Mouse (Mus musculus) heart, embryonic 12.5 days (tissue): Measurements from ENCODE around the gene AC109138.7. TPM values are rescaled to one million over a fixed set of nuclear protein-coding genes. Genes with fewer than 3 reads are reported as not detected.

Source experiments
- ATAC-seq: fragments of 200-750 bp; cut with Nextera tagmentation; 2 replicates; pipeline ENCODE4 v1.8.0; 2017; ENCODE audit warnings: moderate TSS enrichment, moderate library complexity; ENCODE audit not compliant: insufficient number of reproducible peaks, low FRiP score
- H3K27ac ChIP-seq: fragments of 300-500 bp; sonication (generic); 2 replicates; pipeline ENCODE4 v1.5.1; 2016; ENCODE audit warnings: mild to moderate bottlenecking, moderate library complexity; ENCODE audit not compliant: poor library complexity, severe bottlenecking
- H3K27me3 ChIP-seq: fragments of 300-500 bp; sonication (generic); replicated peaks from 2 replicates; pipeline ENCODE4 v1.6.1; 2016; ENCODE audit warnings: mild to moderate bottlenecking, moderate library complexity
- H3K36me3 ChIP-seq: fragments of 300-500 bp; sonication (generic); 2 replicates; pipeline ENCODE4 v1.6.1; 2016; ENCODE audit warnings: mild to moderate bottlenecking, moderate library complexity
- H3K4me1 ChIP-seq: fragments of 300-500 bp; sonication (generic); replicated peaks from 2 replicates; pipeline ENCODE4 v1.6.1; 2016; ENCODE audit warnings: mild to moderate bottlenecking
- H3K4me2 ChIP-seq: fragments of 300-500 bp; sonication (generic); 2 replicates; pipeline ENCODE4 v1.6.1; 2016; ENCODE audit warnings: mild to moderate bottlenecking, moderate library complexity
- H3K4me3 ChIP-seq: fragments of 300-500 bp; sonication (generic); 2 replicates; pipeline ENCODE4 v1.5.1; 2016; ENCODE audit warnings: mild to moderate bottlenecking
- H3K9ac ChIP-seq: fragments of 300-500 bp; sonication (generic); 2 replicates; pipeline ENCODE4 v1.6.1; 2016; ENCODE audit warnings: mild to moderate bottlenecking, moderate library complexity
- H3K9me3 ChIP-seq: fragments of 300-500 bp; sonication (generic); replicated peaks from 2 replicates; pipeline ENCODE4 v1.6.1; 2016; ENCODE audit warnings: mild to moderate bottlenecking, moderate library complexity
- WGBS: fragments of 180-500 bp; shearing (Covaris S2); methylation state at CpG from one replicate; pipeline ENCODE4 v1.1.7; 2016; 5-methylcytosine and 5-hydroxymethylcytosine counted together
- microRNA-seq: library from miRNA; unstranded; fragments of <30 nt; microRNA quantifications from one replicate; pipeline ENCODE4, GENCODE M21; 2017
- polyA plus RNA-seq: library from polyadenylated mRNA; unstranded; fragments of >200 nt; fragmentation: Nextera tagmentation; extraction: Ambion mirVana; gene quantifications from 2 replicates; pipeline ENCODE4 v1.2.1, GENCODE M21; 2016

Gene AC109138.7
- polyA plus RNA-seq, 1 experiment from 2014 or later: not detected

DNA sequence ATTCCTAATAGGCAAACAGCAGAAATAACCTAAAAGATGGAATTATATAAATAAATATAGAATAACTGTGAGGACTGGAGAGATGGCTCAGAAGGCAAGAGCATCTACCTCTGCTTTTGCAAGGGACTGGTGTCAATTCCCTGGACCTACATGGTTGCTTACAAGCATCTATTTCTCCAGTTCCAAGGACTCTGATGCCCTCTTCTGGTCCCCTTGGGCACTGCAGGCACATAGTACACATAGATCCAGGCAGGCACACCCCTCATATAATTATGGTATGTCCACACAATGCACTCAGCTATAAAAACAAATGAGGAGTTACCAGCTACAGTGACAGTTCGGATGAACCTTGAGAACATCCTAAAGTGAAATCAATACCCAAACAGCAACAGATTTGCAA lies 65.3 kb downstream of the AC109138.7 start:
- 85% methylated on average over 1 of the region's 1 CpGs for WGBS
- no peaks in the 10 kb centered on the region for H3K9me3 ChIP-seq
- no peak overlapping the region for H3K4me2 ChIP-seq
- H3K36me3 ChIP-seq: no peaks in the 10 kb centered on the region
- no peak overlapping the region for H3K4me3 ChIP-seq
- no peak for ATAC-seq
- peaks cover 15% of the 10 kb centered on the region for H3K27me3 ChIP-seq
- H3K4me1 ChIP-seq: no peaks in the 10 kb centered on the region; the same call in 1 of the 2 replicates
- H3K27ac ChIP-seq: no peak overlapping the region
- no peak overlapping the region for H3K9ac ChIP-seq

DNA sequence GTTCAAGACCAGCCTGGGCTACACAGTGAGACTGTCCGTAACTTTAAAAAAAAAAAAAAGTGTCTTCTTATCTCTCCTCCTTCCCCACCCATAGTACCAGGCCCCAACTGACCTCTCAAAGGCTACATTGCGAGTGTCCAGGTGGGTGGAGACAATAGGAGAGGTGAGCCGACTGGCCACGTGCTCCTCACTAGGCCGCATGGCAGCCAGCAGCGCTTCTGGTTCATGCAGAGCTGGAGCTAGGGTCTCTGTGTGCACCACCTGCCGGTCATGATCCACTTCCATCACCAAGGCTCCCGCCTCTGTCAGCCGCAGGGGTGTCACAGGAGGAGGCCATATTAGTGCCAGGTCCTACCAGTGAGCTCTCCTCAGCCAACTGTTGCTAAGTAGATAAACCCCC lies 66.3 kb downstream of the AC109138.7 start:
- Histone ChIP-seq H3K27ac (no peak overlapping the region), H3K9me3 (no peaks in the 10 kb centered on the region), H3K4me3 (no peak overlapping the region), H3K4me2 (no peak overlapping the region), H3K36me3 (peaks cover 2% of the 10 kb centered on the region), H3K9ac (no peak overlapping the region), H3K27me3 (peaks cover 15% of the 10 kb centered on the region), H3K4me1 (no peaks in the 10 kb centered on the region; the same call in 1 of the 2 replicates)
- no peak for ATAC-seq
- WGBS: 90% methylated on average over 9 of the region's 9 CpGs

Small RNA genes lying within 50 kb of the gene (microRNA-seq; reads per million reads assigned to microRNA genes)
- not detected for gene Gm26115
- 0.71 reads per million for gene Mir6985

Other genes with a start within 250 kb of the AC109138.7 start
- gene Aldh3b2, start 242.0 kb upstream of the AC109138.7 start, polyA plus RNA-seq: 0.40 and 0.86 TPM in 2 replicates
- gene Acy3, start 227.8 kb upstream of the AC109138.7 start, polyA plus RNA-seq: 9.3 and 9.5 TPM in 2 replicates
- not detected in 2 replicates for gene Tbx10, start 221.6 kb upstream of the AC109138.7 start, polyA plus RNA-seq
- 41.0 and 44.7 TPM in 2 replicates for gene Nudt8, start 213.8 kb upstream of the AC109138.7 start, polyA plus RNA-seq
- gene Gm49405, start 213.7 kb upstream of the AC109138.7 start, polyA plus RNA-seq: 4.2 and 4.6 TPM in 2 replicates
- gene Doc2g, start 211.0 kb upstream of the AC109138.7 start, polyA plus RNA-seq: 74.6 and 84.9 TPM in 2 replicates
- 402 and 417 TPM in 2 replicates for gene Ndufv1, start 201.6 kb upstream of the AC109138.7 start, polyA plus RNA-seq
- 346 and 369 TPM in 2 replicates for gene Gstp1, start 176.4 kb upstream of the AC109138.7 start, polyA plus RNA-seq
- gene Gstp2, start 168.3 kb upstream of the AC109138.7 start, polyA plus RNA-seq: 3.6 and 7.1 TPM in 2 replicates
- 0.69 TPM in 1 of 2 replicates, not detected in the other for gene Gstp3, start 154.8 kb upstream of the AC109138.7 start, polyA plus RNA-seq
- not detected in 2 replicates for gene Cabp2, start 132.8 kb upstream of the AC109138.7 start, polyA plus RNA-seq
- 54.4 and 57.6 TPM in 2 replicates for gene Cdk2ap2, start 117.2 kb upstream of the AC109138.7 start, polyA plus RNA-seq
- gene Pitpnm1, start 114.4 kb upstream of the AC109138.7 start, polyA plus RNA-seq: 23.3 and 23.5 TPM in 2 replicates
- gene Aip, start 88.5 kb upstream of the AC109138.7 start, polyA plus RNA-seq: 80.4 and 82.6 TPM in 2 replicates
- not detected in 2 replicates for gene Gpr152, start 74.6 kb upstream of the AC109138.7 start, polyA plus RNA-seq
- gene Cabp4, start 70.3 kb upstream of the AC109138.7 start, polyA plus RNA-seq: 0.13 TPM in 1 of 2 replicates, not detected in the other
- gene Coro1b, start 65.7 kb upstream of the AC109138.7 start, polyA plus RNA-seq: 115 and 122 TPM in 2 replicates
- gene Ptprcap, start 60.8 kb upstream of the AC109138.7 start, polyA plus RNA-seq: 0.73 and 1.1 TPM in 2 replicates
- 52.9 and 55.7 TPM in 2 replicates for gene Rps6kb2, start 51.0 kb upstream of the AC109138.7 start, polyA plus RNA-seq
- 2.5 and 3.6 TPM in 2 replicates for gene Carns1, start 38.9 kb upstream of the AC109138.7 start, polyA plus RNA-seq
- 1.5 and 1.6 TPM in 2 replicates for gene Tbc1d10c, start 23.1 kb upstream of the AC109138.7 start, polyA plus RNA-seq
- 627 and 649 TPM in 2 replicates for gene Ppp1ca, start 22.3 kb upstream of the AC109138.7 start, polyA plus RNA-seq
- gene Rad9a, start 12.7 kb upstream of the AC109138.7 start, polyA plus RNA-seq: 22.6 and 23.1 TPM in 2 replicates
- gene Clcf1, start 119 bp upstream of the AC109138.7 start, polyA plus RNA-seq: 1.3 and 1.4 TPM in 2 replicates
- gene Pold4, start 17.5 kb downstream of the AC109138.7 start, polyA plus RNA-seq: 16.6 and 19.4 TPM in 2 replicates
- gene Ssh3, start 54.8 kb downstream of the AC109138.7 start, polyA plus RNA-seq: 4.5 and 4.7 TPM in 2 replicates
- gene Ankrd13d, start 68.8 kb downstream of the AC109138.7 start, polyA plus RNA-seq: 1.6 and 2.0 TPM in 2 replicates
- gene Grk2, start 91.9 kb downstream of the AC109138.7 start, polyA plus RNA-seq: 12.6 and 15.6 TPM in 2 replicates
- 50.9 and 57.7 TPM in 2 replicates for gene Kdm2a, start 183.9 kb downstream of the AC109138.7 start, polyA plus RNA-seq
- 23.8 and 25.6 TPM in 2 replicates for gene Rhod, start 225.1 kb downstream of the AC109138.7 start, polyA plus RNA-seq